Mouse (Mus musculus): ENCODE measurements at regions not wholly inside any gene's neighbourhood (a gene's known extent, or its start where the extent isn't known, plus 50 kb on each side); places are given as distances from the start of the nearest gene placed in this dataset.

GRCm38 (mm10) chr3:39360278-39360677, 473.5 kb downstream of the Fat4 start:
- no peak for DNase-seq (ENCODE audit: extremely low spot score in 1 of 2, low spot score in 1 of 2)

GRCm38 (mm10) chr3:39370926-39371325, 484.2 kb downstream of the Fat4 start:
- no peak for DNase-seq (ENCODE audit: extremely low spot score in 1 of 2, low spot score in 1 of 2)

- no peak for DNase-seq (ENCODE audit: extremely low spot score in 1 of 2, low spot score in 1 of 2)
Observed at GRCm38 (mm10) chr3:39372426-39372950, 485.7 kb downstream of the Fat4 start.

GRCm38 (mm10) chr3:39375465-39375864, 488.7 kb downstream of the Fat4 start:
- no peak for DNase-seq (ENCODE audit: extremely low spot score in 1 of 2, low spot score in 1 of 2)

GRCm38 (mm10) chr3:39388491-39388890, 501.8 kb downstream of the Fat4 start:
- DNase-seq (ENCODE audit: extremely low spot score in 1 of 2, low spot score in 1 of 2): no peak

- DNase-seq (ENCODE audit: extremely low spot score in 1 of 2, low spot score in 1 of 2): no peak
Observed at GRCm38 (mm10) chr3:39390442-39390841, 503.7 kb downstream of the Fat4 start.

- DNase-seq (ENCODE audit: extremely low spot score in 1 of 2, low spot score in 1 of 2): no peak
Observed at GRCm38 (mm10) chr3:39392053-39392452, 505.3 kb downstream of the Fat4 start.

GRCm38 (mm10) chr3:39396672-39397071, 509.9 kb downstream of the Fat4 start:
- no peak for DNase-seq (ENCODE audit: extremely low spot score in 1 of 2, low spot score in 1 of 2)

- no peak for DNase-seq (ENCODE audit: extremely low spot score in 1 of 2, low spot score in 1 of 2)
Observed at GRCm38 (mm10) chr3:39397255-39397654, 510.5 kb downstream of the Fat4 start.

- no peak for DNase-seq (ENCODE audit: extremely low spot score in 1 of 2, low spot score in 1 of 2)
Observed at GRCm38 (mm10) chr3:39397677-39398076, 510.9 kb downstream of the Fat4 start.

GRCm38 (mm10) chr3:39424778-39425642, 538.3 kb downstream of the Fat4 start:
- DNase-seq (ENCODE audit: extremely low spot score in 1 of 2, low spot score in 1 of 2): no peak

GRCm38 (mm10) chr3:39425643-39426016, 538.9 kb downstream of the Fat4 start:
- no peak for DNase-seq (ENCODE audit: extremely low spot score in 1 of 2, low spot score in 1 of 2)

GRCm38 (mm10) chr3:39443328-39443727, 556.6 kb downstream of the Fat4 start:
- DNase-seq (ENCODE audit: extremely low spot score in 1 of 2, low spot score in 1 of 2): no peak

GRCm38 (mm10) chr3:39455650-39456049, 568.9 kb downstream of the Fat4 start:
- no peak for DNase-seq (ENCODE audit: extremely low spot score in 1 of 2, low spot score in 1 of 2)

- DNase-seq (ENCODE audit: extremely low spot score in 1 of 2, low spot score in 1 of 2): no peak
Observed at GRCm38 (mm10) chr3:39460183-39460888, 573.6 kb downstream of the Fat4 start.

- DNase-seq (ENCODE audit: extremely low spot score in 1 of 2, low spot score in 1 of 2): no peak
Observed at GRCm38 (mm10) chr3:39461561-39461960, 574.8 kb downstream of the Fat4 start.

GRCm38 (mm10) chr3:39465811-39466210, 579.1 kb downstream of the Fat4 start:
- no peak for DNase-seq (ENCODE audit: extremely low spot score in 1 of 2, low spot score in 1 of 2)

- DNase-seq (ENCODE audit: extremely low spot score in 1 of 2, low spot score in 1 of 2): no peak
Observed at GRCm38 (mm10) chr3:39489392-39489791, 602.7 kb downstream of the Fat4 start.

- DNase-seq (ENCODE audit: extremely low spot score in 1 of 2, low spot score in 1 of 2): no peak
Observed at GRCm38 (mm10) chr3:39494363-39494762, 607.6 kb downstream of the Fat4 start.

- DNase-seq (ENCODE audit: extremely low spot score in 1 of 2, low spot score in 1 of 2): no peak
Observed at GRCm38 (mm10) chr3:39528087-39528486, 641.3 kb downstream of the Fat4 start.

- DNase-seq (ENCODE audit: extremely low spot score in 1 of 2, low spot score in 1 of 2): no peak
Observed at GRCm38 (mm10) chr3:39537515-39537914, 650.8 kb downstream of the Fat4 start.
